Mouse (Mus musculus): ENCODE measurements at regions not wholly inside any gene's neighbourhood (a gene's known extent, or its start where the extent isn't known, plus 50 kb on each side); places are given as distances from the start of the nearest gene placed in this dataset.

- no peak for TF ChIP-seq CTCF (IDR thresholded peaks at IDR 0.05; ENCODE audit: low read depth)
- no peak for TF ChIP-seq EP300 (optimal IDR thresholded peaks at IDR 0.05)
These were observed 158.8 kb downstream of the Npr3 start for GRCm38 (mm10) chr15:11748306-11748705.

Measured in stomach, postnatal 0 days (tissue).